In the genomic region with DNA sequence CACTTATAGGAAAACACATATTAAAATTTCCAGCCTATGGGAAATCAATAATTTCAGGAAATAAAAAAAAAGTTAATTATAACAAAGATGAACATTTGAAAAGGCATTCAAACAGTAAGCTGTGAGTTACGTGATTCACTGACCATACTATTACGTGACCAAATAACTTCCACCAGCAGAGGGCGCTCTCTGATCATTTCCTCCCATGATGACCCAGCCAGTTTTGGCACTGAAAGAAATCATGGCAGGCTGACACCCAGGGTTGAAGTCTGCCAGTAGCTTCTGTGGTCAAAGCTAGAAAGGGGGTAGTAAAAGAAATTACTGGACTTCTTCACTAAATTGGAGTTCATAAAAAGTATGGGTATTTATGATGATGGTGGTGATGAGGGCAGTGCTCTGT, we compare ENCODE assay signal across 9 mouse cellular contexts. TPM values are rescaled to one million over a fixed set of nuclear protein-coding genes. Genes with fewer than 3 reads are reported as not detected.
A peak's percentile ranks its signal among the peaks of the same experiment; 100 is the strongest.
DNase-seq lines count a peak whose midpoint lies in the region; ATAC-seq and TF ChIP-seq lines count a peak whose summit lies in the region.
"Had no signal": no experiment of that assay in that cellular context is flagged by ENCODE, and none has a peak within 500 bp of the region (broad histone marks: within the 10 kb centered on the region; RNA-seq: fewer than 3 reads in every experiment).

No protein-coding gene starts in this region.

- ATAC-seq in hindbrain, embryonic 12.5 days (ENCODE audit: low FRiP score) = no peak
- peak; percentile 63 for ATAC-seq in limb, embryonic 14.5 days (ENCODE audit: low FRiP score, low read depth)
- peak; percentile 49; the same call in 1 of the 2 replicates for ATAC-seq in neutrophil, adult 5-6 weeks (ENCODE audit: extremely low read depth, insufficient number of reproducible peaks, low FRiP score, poor library complexity, severe bottlenecking)

- no peak for TF ChIP-seq POLR2A in limb, embryonic 14.5 days (IDR thresholded peaks at IDR 0.05; ENCODE audit: borderline replicate concordance, extremely low read depth, insufficient read depth, insufficient read length)

- H3K9ac ChIP-seq in hindbrain, embryonic 12.5 days = no peak overlapping the region
- H3K9ac ChIP-seq in limb, embryonic 14.5 days (ENCODE audit: low read depth, low read length, severe bottlenecking) = no peak overlapping the region

- H3K9me3 ChIP-seq in hindbrain, embryonic 10.5 days = no peaks in the 10 kb centered on the region
- H3K9me3 ChIP-seq in hindbrain, embryonic 12.5 days (replicated peaks) = no peaks in the 10 kb centered on the region
- H3K9me3 ChIP-seq in limb, embryonic 14.5 days (ENCODE audit: control insufficient read depth, low read length) = no peaks in the 10 kb centered on the region

- no peak overlapping the region for H3K4me2 ChIP-seq in hindbrain, embryonic 12.5 days (replicated peaks)
- no peak overlapping the region for H3K4me2 ChIP-seq in limb, embryonic 14.5 days (replicated peaks; ENCODE audit: low read depth, low read length, severe bottlenecking)

- peak; percentile 78 for DNase-seq in hindbrain, embryonic 10.5 days (ENCODE audit: low spot score)
- DNase-seq in cerebellum, adult 8-10 months = peak; percentile 54
- peak; percentile 84 to 89 for DNase-seq in frontal cortex, postnatal 36 days (ENCODE audit: low spot score in 2 of 2)
- peak; percentile 84 for DNase-seq in induced T-regulatory cell, adult 2 months (ENCODE audit: low read depth)
- DNase-seq in limb, embryonic 14.5 days (ENCODE audit: low spot score) = peak; percentile 86
- peak; percentile 29 for DNase-seq in testis, postnatal 14 days (ENCODE audit: low spot score)

- H3K27me3 ChIP-seq in hindbrain, embryonic 10.5 days (ENCODE audit: insufficient read depth, poor library complexity, severe bottlenecking) = 0 out of 2 replicates have a peak, but pooled peaks cover 5% of the 10 kb centered on the region
- no peaks in the 10 kb centered on the region for H3K27me3 ChIP-seq in hindbrain, embryonic 12.5 days
- no peaks in the 10 kb centered on the region for H3K27me3 ChIP-seq in limb, embryonic 14.5 days (ENCODE audit: control insufficient read depth, insufficient read depth, low read length)

- no peak overlapping the region for H3K4me3 ChIP-seq in hindbrain, embryonic 10.5 days
- H3K4me3 ChIP-seq in hindbrain, embryonic 12.5 days = no peak overlapping the region
- no peak overlapping the region for H3K4me3 ChIP-seq in limb, embryonic 14.5 days (replicated peaks; ENCODE audit: low read length)
- H3K4me3 ChIP-seq: myocyte had no signal

- no peak overlapping the region for H3K27ac ChIP-seq in hindbrain, embryonic 10.5 days
- H3K27ac ChIP-seq in hindbrain, embryonic 12.5 days = no peak overlapping the region
- no peak overlapping the region for H3K27ac ChIP-seq in limb, embryonic 14.5 days (replicated peaks; ENCODE audit: low read depth, low read length)

- H3K4me1 ChIP-seq in hindbrain, embryonic 10.5 days (replicated peaks) = peaks cover 12% of the 10 kb centered on the region
- H3K4me1 ChIP-seq in hindbrain, embryonic 12.5 days = peaks cover 8% of the 10 kb centered on the region; the same call in 1 of the 2 replicates
- H3K4me1 ChIP-seq in limb, embryonic 14.5 days (ENCODE audit: control insufficient read depth, insufficient read depth, low read length) = 0 out of 2 replicates have a peak, but pooled peaks cover 7% of the 10 kb centered on the region

- H3K36me3 ChIP-seq in hindbrain, embryonic 10.5 days = no peaks in the 10 kb centered on the region
- H3K36me3 ChIP-seq in hindbrain, embryonic 12.5 days = no peaks in the 10 kb centered on the region
- no peaks in the 10 kb centered on the region for H3K36me3 ChIP-seq in limb, embryonic 14.5 days (ENCODE audit: control insufficient read depth, insufficient read depth, low read length)

- WGBS in hindbrain, embryonic 10.5 days = 10% methylated on average over 3 of the region's 3 CpGs
- WGBS in hindbrain, embryonic 12.5 days = 7% methylated on average over 3 of the region's 3 CpGs
- WGBS in limb, embryonic 14.5 days = 6% methylated on average over 3 of the region's 3 CpGs

RNA-seq across cellular contexts. Expression of a gene that starts 33.1 kb away (rescaled TPM):
- 7.2 and 9.5 TPM in 2 replicates for polyA plus RNA-seq in hindbrain, embryonic 10.5 days (2016; fragmentation: Nextera tagmentation; extraction: Ambion mirVana)
- 7.4 and 8.3 TPM in 2 replicates for polyA plus RNA-seq in hindbrain, embryonic 12.5 days (2016; fragmentation: Nextera tagmentation; extraction: Ambion mirVana)
- 3.2 TPM in 2 replicates for polyA plus RNA-seq in limb, embryonic 14.5 days (2012; rRNA removed)
- polyA plus RNA-seq in limb, embryonic 14.5 days (2014; fragmentation: Nextera tagmentation; extraction: Ambion mirVana) = 6.2 and 6.7 TPM in 2 replicates
- total RNA-seq in neutrophil, adult 5-6 weeks (2017) = not detected in 2 replicates

Comparison
In these comparisons a context has a peak if more than half of its experiments do, and no peak if none do; other contexts are left out.
1. DNase-seq: peak in every context shown above with its lines; median percentile 86 in frontal cortex, postnatal 36 days; 86 in limb, embryonic 14.5 days; 84 in induced T-regulatory cell, adult 2 months; 78 in hindbrain, embryonic 10.5 days; 54 in cerebellum, adult 8-10 months; 29 in testis, postnatal 14 days.